Mouse (Mus musculus) embryo, embryonic 9.5 days (tissue): ENCODE measurements around the gene Mapkbp1.

Experiments
- DNase-seq: peaks from one replicate; pipeline ENCODE4 v3.0.0-alpha.2; 2017; ENCODE audit errors: extremely low spot score

Gene Mapkbp1

DNA sequence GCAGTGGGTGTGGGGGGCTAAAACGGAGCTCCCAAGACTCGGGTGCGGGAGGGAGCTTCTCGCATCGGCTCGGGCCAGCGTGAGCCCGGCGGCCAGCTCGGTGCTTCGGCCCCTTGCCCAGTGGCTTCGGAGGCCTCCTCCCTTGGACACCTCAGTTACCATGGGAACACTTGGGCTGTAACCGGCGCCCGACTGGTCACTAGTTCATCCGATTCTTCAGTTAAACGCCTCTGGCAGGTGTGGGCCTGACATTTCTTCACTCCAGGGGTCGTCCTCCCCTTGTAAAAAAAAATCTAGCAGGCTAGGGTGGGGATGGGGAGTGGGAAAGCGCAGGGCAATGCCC lies at the start of gene Mapkbp1:
TSS of gene Mapkbp1 (plus strand) at position 163 of the 343 bp plus-strand sequence.
- DNase-seq, result no peak

DNA sequence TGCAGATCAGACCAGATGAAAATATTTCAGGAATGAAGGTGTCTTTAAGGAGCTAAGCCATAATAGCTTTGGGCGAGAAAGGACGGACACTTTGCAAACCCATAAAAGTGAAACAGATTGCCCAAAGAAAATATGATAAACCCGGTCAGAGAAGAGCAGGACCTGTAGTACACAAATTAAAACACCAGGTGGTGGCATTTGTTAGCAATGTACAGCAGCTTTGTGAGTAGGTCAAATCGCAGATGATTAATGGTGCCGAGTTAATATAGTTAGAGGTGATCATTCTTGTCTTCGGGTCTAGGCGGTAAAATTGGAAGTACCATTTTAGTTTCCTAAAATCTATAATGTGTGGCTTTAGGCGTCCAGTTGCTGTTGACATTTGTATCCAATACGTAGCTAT lies 1.9 kb upstream of the Mapkbp1 start:
- peak; percentile 33 for DNase-seq

DNA sequence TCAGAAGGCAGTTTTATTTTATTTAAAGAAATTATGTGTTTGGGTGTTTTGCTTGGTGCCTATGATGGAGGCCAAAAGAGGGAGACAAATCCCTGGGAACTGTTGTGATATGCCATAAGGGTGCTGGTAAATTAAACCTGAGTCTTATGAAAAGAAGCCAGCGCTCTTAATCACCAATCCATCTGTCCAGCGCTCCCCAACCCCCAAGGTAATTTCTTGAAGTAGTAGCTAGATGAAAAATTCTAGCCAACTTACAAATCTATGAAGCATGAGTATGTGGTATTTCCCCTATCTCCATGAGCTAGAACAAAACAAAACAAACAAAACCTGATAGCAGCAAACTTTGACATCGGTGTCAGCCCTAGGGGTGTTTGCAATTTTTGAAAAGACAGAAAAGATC lies 1.2 kb upstream of the Mapkbp1 start:
- no peak for DNase-seq

DNA sequence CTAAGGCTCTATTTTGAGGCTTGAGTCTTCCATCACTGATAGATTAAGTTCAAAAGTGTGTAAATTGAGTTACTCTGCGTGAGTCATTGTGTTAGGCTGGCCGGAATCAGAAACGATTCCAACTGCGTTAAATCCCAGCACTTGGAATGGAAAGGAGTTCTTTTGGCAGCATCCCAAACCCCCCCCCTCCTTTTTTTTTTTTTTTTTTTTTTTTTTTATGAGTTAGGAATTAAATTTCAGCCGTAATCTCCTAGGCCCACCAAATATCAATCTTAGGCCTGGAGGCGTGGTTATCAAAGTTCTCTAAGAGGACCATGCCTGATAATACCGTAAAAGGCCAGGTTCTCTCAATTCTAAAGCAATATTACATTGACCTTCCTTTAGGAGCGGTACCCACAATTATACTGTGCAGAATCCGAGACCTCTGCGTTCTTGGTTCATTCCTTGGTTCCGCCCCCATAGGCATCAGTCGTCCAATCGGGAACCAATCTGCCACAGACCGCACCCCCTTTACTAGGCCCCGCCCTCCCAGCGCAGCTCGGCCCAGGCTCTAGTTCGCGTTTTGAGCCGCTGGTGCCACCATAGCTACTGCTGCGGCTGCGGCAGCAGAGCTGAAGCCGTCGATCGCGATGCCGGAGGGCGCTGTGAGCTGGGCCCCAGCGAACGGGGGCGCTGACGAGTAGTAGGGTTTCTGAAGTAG lies 512 bp upstream of the Mapkbp1 start:
- DNase-seq, result peak; percentile 96

DNA sequence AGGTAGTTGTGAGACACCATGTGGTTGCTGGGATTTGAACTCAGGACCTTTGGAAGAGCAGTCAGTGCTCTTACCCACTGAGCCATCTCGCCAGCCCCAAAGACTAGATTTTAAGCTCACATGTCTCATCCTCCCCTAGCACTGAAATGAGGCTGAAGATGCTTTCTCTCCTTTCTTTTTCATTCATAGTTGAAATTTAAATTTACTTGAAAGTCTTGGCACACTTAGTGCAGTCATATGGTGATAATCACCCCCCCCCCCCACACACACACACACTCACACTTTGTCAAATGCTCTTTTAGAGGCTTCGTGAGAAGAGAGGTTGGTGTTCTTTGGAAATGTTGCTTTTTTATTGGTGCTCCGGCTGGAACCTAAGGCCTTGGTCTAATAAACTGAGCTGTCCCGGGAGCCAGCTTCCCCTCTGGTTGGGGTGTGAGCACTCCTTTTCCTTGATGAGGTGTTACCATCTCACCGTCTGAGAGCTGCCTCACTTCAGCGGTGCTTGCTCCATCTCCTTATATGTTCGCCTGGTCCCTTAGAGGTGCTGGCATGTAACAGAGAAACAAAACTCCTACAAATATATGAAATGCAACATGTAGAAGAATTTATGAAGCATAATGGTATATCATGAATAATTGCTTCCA lies 8.0 kb downstream of the Mapkbp1 start:
- no peak for DNase-seq

DNA sequence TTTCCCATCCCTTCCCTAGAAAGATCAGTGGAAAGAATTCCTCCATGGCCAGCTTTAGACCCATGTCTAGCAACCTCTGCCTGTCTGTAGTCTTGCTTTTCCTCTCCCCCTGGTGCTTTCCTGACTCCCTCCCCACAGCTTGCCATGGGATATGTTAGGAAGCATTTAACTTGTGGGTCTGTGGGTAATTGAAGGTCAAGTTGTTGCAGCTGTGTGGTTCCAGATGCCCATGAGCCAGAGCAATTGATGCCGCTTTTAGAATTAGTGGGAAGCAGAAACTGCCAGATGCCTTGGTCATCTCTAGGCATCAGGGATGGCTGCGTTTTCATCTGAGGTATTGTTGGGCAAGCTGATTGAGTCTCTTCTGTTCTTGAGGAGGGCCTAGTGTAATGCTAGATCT lies 9.1 kb downstream of the Mapkbp1 start:
- no peak for DNase-seq

DNA sequence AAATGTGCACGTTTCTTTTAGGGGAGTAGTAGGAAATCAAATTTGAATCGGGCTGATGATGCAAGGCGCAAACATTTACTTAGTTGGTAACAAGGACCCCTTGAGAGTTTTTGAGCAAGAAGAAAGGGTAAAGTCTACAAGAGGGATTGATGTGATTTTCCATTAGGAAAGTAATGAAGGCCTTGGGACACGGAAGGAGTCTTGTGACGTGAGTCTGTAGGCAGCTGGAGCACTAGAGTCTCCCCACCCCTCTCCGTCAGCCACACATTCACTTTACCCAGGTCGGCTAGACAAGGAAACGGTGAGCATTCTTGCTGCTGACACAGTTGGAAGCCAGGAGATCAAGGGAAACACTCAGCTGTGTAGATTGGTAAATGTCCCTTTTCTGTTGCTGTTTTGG lies 13.4 kb downstream of the Mapkbp1 start:
- no peak for DNase-seq

DNA sequence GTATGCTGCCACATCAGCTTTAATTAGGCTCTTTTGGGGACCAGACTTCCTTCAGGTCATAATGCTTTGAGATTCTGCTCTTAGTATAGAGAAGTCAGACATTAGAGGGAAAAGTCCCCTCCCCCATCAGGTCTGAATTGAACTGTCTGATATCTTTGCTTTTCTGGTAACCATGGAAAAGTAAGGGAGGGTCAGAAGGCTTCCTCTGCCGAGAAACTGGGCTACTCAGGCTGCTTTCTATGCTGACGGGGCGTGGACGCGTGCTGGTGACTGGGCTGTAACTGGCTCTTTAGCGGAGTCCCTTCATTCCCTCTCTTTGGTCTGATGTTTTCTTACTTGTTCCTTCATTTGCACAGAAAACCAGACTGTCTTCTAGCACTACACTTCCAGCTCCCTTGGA lies 13.9 kb downstream of the Mapkbp1 start:
- DNase-seq, result no peak

DNA sequence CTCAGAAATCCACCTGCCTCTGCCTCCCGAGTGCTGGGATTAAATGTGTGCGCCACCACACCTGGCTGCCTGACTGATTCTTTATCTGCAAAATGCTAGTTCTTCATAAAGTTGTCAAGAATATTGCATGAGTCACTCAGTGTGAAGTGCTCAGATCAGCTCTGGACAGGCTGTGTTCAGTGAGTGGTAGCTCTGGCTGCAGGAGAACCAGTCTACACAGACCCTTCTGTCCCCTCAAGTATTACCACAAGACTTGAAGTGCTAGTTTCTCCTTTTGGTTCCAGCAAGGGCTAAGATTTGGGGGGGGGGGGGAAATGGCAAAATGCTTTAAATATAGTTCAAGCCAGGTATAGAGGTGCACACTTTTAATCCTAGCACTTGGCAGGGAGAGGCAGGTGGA lies 14.9 kb downstream of the Mapkbp1 start:
- no peak for DNase-seq

DNA sequence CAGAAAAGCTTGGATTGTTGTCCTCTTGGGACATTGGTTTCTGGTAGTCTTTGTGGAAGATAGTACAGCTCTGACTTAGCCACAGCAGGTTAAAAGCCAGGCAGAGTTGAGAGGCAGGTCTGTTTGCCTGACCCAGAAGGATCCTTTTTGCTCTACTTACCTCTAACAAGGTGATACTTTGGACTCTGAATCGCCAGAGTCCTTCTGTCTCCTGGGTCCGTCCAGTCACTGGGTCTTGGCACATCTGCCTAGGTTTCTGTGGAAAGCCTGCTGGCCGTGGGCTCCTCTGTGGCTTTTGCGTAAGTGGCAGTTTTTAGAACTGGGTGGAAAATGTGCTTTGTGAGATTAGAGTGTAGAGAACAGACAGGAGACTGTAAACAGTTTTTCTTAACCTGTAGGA lies 16.5 kb downstream of the Mapkbp1 start:
- no peak for DNase-seq

DNA sequence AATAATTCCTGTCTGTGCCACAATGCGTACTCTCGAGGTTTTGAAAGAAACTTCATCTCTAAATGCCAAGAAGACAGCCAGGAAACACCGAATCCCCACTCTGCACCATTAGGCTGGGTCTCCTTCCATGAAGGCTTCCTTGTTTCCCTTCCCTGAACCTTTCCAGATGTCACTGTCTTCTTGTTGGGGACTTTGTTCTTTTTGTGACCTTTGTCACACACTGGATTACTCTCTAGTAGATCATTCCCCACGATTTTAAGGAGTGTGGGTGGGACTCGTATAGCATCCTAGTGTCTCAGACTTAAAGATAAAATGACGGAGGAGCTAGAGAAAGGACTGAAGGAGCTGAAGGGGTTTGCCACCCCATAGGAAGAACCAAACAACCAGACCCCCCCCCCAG lies 18.4 kb downstream of the Mapkbp1 start:
- DNase-seq, result no peak

DNA sequence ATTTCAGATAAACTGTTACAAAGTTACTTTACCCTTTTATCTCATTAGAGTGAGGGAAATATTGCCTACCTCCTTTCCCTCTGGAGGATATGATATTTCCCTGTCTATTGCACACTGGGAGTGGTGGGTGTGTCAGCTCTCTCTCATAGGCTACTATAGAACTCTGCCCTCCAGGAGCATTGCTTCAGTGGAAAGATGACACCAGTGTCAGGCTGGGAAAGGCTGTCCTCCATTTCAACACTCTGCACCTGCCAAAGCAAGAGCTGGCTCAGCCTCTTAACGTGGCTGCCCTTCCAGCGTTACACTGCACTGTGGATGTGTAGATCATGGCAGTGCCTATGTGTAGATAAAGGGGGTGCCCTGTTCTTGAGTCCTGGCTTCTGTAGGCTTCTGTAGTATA lies 19.9 kb downstream of the Mapkbp1 start:
- DNase-seq, result no peak

DNA sequence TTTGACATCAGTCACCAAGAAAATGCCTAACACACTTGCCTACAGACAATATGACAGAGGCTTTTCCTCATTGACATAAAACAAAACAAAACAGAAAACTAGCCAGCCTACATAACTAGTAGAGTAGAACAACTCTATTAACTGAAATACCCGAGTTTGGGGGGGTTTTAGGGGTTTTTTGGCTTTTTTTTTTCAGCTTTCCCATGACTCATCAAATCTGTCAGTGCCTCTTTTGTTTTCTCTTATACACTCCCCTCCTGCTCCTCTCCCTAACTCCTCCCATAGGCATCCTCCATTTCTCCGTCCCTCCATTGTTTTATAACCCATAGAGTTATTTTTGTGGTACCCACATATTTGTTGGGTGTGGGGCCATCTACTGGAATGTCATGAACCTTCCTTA lies 21.0 kb downstream of the Mapkbp1 start:
- DNase-seq, result no peak

DNA sequence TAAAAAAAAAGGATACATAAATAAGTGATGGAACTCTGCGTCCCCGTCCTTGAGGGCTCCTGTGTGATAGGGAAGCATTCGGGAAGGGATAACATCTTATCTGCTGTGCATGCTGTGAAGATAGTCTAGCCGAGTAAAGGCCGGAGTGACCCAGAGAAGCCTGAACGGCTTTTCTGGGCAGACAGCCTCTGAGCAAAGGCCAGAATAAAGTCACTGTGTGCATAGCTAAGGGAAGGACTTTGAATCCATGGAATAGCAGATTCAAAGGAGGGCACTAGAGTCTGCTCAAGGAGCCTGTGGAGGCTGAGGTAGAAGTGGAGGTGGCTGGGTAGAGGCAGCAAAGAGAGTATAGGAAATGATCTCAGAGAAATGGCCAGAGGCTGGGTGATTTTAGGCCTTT lies 22.3 kb downstream of the Mapkbp1 start:
- no peak for DNase-seq

DNA sequence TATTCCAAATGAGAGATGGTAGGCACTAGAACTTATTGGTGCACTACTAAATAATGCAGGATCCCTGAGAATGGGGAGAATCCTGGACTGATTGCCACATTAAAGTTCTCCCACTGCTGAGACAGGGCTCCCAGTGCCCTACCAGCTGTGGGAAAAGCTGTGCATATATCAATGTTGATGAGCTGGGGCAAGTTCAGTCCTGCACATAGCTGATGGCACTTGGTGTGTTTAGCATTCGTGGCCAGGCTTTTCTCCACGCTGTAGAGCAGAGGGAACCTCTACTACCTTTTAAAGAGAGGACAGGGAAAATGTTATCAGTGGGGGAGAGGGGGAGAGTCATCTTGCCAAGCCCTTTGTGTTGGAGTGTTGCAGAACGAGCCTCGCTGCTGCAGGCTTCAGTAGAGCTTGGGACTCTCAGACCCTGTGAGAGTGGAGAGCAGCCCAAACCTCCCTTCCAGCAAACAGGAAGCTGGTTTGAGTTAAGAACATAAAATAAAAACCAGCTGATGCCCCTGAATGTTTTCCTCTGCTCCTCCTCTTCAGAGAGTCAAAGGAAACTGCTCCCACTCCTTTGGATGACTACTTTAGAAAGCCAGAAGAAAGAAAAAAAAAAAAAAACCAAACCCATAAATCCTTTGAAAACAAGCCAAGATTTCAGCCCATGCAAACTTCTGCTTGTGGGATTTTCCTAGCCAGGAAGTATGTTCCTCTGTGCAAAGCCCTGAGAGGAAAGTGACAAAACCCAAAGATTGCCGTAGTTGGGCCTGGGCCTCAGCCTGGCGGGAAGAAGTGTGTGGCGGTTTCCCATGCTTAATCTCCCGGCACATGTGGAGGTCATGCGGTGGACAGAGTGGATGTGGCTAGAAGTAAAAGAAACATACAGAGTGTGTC lies 23.1 kb downstream of the Mapkbp1 start:
- DNase-seq, result no peak

DNA sequence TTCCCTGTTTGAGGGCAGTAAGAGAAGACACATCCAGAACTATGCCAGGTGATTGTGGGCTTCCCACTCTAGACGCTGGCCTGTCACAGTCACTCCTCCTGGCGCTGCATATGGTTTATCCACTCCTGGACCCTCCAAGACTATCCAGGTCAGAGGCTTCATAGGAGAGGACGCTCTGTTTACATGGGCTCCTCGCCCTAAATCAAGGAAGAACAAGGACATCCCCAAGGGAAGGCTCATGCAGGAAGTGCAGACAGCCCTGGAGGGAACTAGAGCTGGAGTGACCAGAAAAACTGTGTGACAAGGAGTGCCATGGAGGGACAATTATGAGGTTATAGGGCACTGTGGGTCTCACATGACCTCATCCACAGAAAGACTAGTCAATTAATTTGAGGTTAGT lies 24.9 kb downstream of the Mapkbp1 start:
- DNase-seq, result no peak

DNA sequence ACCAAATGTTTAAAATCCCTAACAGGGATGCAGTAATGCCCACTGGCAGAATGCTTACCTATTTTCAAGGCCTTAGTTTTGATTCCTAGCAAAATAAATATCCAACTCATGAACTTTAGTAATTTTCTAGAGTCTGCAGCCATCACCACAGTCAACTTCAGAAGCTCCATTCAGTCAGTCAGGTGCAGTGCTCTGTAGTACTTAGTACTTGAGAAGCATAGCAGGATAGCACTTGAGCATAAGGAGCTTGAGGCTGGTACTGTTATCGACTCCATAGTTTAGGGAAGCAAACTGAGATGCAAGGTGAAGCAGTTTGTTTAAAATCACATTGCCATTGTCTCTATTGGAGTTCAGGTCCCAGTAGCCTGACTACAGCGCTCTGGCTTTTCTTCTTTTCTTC lies 27.2 kb downstream of the Mapkbp1 start:
- no peak for DNase-seq

DNA sequence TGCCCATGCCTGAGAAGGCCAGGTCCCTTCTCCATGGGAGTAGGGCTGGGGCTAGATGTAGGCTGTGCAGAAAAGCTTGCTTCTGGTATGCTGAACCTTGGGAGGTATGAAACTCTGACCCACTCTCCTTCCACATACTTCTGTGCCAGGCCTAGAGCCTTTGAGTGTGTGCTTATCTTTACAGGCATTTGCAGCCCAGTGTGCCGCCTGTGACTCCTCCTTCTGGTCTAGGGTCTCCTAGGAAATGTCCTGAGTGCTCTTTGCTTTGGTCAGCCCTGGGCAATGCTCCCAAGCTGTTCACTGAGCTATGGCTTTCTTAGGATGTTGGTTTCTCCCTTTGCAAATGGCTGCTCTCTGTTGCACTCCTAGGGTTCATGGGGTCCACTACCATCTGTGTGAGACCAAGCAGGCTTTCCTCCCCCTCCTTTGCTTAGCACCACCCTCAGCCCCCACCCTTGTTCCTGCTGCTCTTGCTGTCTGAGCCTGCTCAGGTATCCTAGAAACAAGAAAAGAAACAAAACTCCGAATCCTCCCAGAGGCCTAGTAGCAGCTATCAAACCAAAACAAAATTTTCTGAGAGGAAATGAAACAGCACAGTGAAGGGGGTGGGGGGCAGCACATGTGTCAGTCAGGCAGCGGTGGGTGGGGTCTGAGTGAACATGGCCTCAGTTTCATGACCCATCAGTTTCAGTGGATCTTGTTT lies 28.5 kb downstream of the Mapkbp1 start:
- no peak for DNase-seq

DNA sequence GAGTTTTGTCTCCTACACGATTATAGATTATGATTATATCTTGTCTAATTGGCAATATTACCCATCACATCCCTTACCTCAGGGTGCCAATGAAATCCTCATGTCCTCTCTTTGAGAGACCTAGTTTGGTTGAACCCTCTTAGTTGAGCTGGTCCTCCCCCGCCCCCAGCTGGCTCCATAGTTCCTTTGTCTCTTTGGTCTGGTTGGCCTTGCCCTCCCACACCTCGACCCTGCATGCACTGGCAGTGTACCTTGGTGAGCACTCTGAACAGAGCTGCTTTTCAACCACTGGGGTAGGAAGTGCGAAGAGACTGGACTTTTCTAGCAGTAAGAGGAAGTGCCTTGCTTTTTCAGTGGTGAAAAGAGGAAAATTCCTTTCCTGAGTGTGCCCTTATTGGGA lies 29.5 kb downstream of the Mapkbp1 start:
- DNase-seq, result no peak

DNA sequence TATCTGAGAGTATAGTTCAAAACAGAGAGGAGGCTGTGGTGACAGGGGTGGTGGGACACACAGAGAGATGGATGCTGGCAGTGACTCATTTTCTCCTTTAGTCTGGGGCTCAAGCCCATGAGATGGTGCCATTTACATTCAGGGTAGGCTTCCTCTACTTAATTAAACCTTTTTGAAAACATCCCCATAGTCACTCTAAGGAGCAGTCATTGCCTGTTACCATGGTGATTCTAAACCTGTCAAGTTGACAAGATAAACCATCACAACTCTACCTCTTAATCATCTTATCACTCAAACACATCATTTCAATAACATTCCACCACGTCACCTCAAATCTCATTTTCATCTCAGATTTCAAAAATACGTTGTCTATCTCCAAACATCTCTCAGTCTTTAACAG lies 31.5 kb downstream of the Mapkbp1 start:
- no peak for DNase-seq

DNA sequence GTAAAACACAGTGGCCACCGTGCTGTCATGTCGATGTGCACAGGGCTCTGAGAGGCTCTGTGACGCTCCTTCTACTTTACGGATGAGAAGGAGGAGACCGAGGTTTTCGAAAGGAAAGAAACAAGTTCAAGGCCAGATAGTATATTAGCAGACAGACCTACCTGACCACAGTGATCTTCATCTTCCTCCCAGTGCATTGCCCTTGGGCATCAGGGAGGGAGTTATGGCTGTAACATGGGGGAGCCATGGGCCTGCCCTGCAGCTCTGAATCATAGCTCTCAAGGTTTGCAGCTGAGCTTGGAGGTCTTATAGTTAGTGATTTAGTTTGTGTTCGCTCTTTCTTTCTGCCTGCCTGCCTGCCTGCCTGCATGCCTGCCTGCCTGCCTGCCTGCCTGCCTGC lies 34.2 kb downstream of the Mapkbp1 start:
- no peak for DNase-seq

DNA sequence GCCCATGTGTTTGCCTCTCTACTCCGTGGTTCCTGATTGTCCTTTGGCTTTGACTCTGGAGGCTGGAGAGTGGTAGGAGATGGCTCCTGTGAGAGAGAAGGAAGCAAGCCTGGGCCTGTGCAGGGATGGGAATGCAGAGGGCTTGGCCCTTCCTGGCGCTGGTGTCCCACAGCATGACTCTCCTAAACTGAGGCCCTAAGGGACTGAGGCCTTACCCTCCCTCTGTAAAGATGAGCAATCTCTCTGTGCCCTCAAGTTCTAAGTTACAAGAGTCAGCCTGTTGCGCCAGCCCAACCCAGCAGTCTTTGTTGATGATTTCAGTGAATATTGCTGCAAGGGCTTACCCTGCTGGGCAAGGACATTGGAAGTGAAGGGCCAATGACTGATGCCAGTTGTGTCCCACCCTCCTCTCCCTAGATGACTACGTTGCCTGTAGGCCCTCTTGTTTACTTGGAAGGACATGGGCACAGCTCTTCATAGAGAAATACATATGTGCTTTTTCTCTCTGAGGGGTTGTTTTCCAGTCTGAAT lies 35.2 kb downstream of the Mapkbp1 start:
- no peak for DNase-seq
